Mouse (Mus musculus) midbrain, embryonic 16.5 days (tissue): Measurements from ENCODE around the gene Slc35b1. TPM values are rescaled to one million over a fixed set of nuclear protein-coding genes. Genes with fewer than 3 reads are reported as not detected.

Experiments
- ATAC-seq: fragments of 200-750 bp; cut with Nextera tagmentation; 2 replicates; pipeline ENCODE4 v1.8.0; 2017; ENCODE audit warnings: moderate TSS enrichment
- H3K27ac ChIP-seq: fragments of 300-500 bp; sonication (generic); 2 replicates; pipeline ENCODE4 v1.5.1; 2014; ENCODE audit warnings: mild to moderate bottlenecking, low read length, mixed read lengths
- H3K27me3 ChIP-seq: fragments of 300-500 bp; sonication (generic); 2 replicates; pipeline ENCODE4 v1.6.1; 2014; ENCODE audit warnings: low read depth, low read length, mixed read lengths; ENCODE audit not compliant: control insufficient read depth, insufficient read depth
- H3K36me3 ChIP-seq: fragments of 300-500 bp; sonication (generic); 2 replicates; pipeline ENCODE4 v1.6.1; 2014; ENCODE audit warnings: mild to moderate bottlenecking, low read length, moderate library complexity, mixed read lengths; ENCODE audit not compliant: control insufficient read depth, insufficient read depth
- H3K4me1 ChIP-seq: fragments of 300-500 bp; sonication (generic); 2 replicates; pipeline ENCODE4 v1.6.1; 2014; ENCODE audit warnings: mild to moderate bottlenecking, low read length, mixed read lengths; ENCODE audit not compliant: control insufficient read depth, insufficient read depth
- H3K4me2 ChIP-seq: fragments of 300-500 bp; sonication (generic); 2 replicates; pipeline ENCODE4 v1.6.1; 2014; ENCODE audit warnings: mild to moderate bottlenecking, low read length, mixed read lengths
- H3K4me3 ChIP-seq: fragments of 300-500 bp; sonication (generic); 2 replicates; pipeline ENCODE4 v1.5.1; 2014; ENCODE audit warnings: low read depth, mild to moderate bottlenecking, low read length, moderate library complexity, mixed read lengths
- H3K9ac ChIP-seq: fragments of 300-500 bp; sonication (generic); 2 replicates; pipeline ENCODE4 v1.6.1; 2014; ENCODE audit warnings: low read depth, low read length, mixed read lengths
- H3K9me3 ChIP-seq: fragments of 300-500 bp; sonication (generic); replicated peaks from 2 replicates; pipeline ENCODE4 v1.6.1; 2014; ENCODE audit warnings: mild to moderate bottlenecking, low read length, mixed read lengths; ENCODE audit not compliant: control insufficient read depth, poor library complexity, severe bottlenecking
- WGBS: fragments of 180-500 bp; shearing (Covaris S2); extraction: QIAGEN DNeasy Blood & Tissue Kit; methylation state at CpG from one replicate; pipeline ENCODE4 v1.1.7; 2014; 5-methylcytosine and 5-hydroxymethylcytosine counted together
- polyA plus RNA-seq: library from polyadenylated mRNA; unstranded; fragments of >200 nt; fragmentation: Nextera tagmentation; extraction: Ambion mirVana; gene quantifications from 2 replicates; pipeline ENCODE4 v1.2.1, GENCODE M21; 2015

Gene Slc35b1
- 144 and 157 TPM in 2 replicates for polyA plus RNA-seq

GRCm38 (mm10) chr11:95384319-95384972 lies at the start of gene Slc35b1:
Slc35b1 (plus strand) TSS chr11:95384692.
- peak within 1 kb of the TSS; percentile 88 for H3K27ac ChIP-seq
- under 1% methylated on average over 42 of the region's 42 CpGs for WGBS
- H3K4me1 ChIP-seq, result peaks cover 17% of the 10 kb centered on the region
- H3K4me2 ChIP-seq, result peak within 1 kb of the TSS; percentile 75
- ATAC-seq, result peak; percentile 94
- no peaks in the 10 kb centered on the region for H3K9me3 ChIP-seq
- no peaks in the 10 kb centered on the region for H3K27me3 ChIP-seq
- H3K36me3 ChIP-seq, result peaks cover 13% of the 10 kb centered on the region
- peak within 1 kb of the TSS; percentile 80 for H3K4me3 ChIP-seq
- peak within 1 kb of the TSS; percentile 84 for H3K9ac ChIP-seq

GRCm38 (mm10) chr11:95336568-95337128 lies 47.8 kb upstream of the Slc35b1 start, which contains the start of gene Fam117a:
Fam117a (plus strand) TSS chr11:95337018.
- peaks cover 11% of the 10 kb centered on the region for H3K27me3 ChIP-seq
- peak; percentile 99 for ATAC-seq
- H3K36me3 ChIP-seq, result no peaks in the 10 kb centered on the region
- peak within 1 kb of the TSS; percentile 99 for H3K4me2 ChIP-seq
- H3K9me3 ChIP-seq, result no peaks in the 10 kb centered on the region
- peak within 1 kb of the TSS; percentile 71 for H3K9ac ChIP-seq
- 0% methylated on average over 14 of the region's 27 CpGs for WGBS
- peak within 1 kb of the TSS; percentile 87 for H3K4me3 ChIP-seq
- no peak within 1 kb of the TSS for H3K27ac ChIP-seq
- H3K4me1 ChIP-seq, result peaks cover 12% of the 10 kb centered on the region

- no peaks in the 10 kb centered on the region for H3K9me3 ChIP-seq
- no peaks in the 10 kb centered on the region for H3K36me3 ChIP-seq
- peaks cover 11% of the 10 kb centered on the region for H3K27me3 ChIP-seq
- WGBS, result under 1% methylated on average over 45 of the region's 50 CpGs
- H3K4me3 ChIP-seq, result peak overlapping the region; percentile 87
- H3K9ac ChIP-seq, result peak overlapping the region; percentile 71
- ATAC-seq, result peak; percentile 83
- H3K4me2 ChIP-seq, result peak overlapping the region; percentile 99
- no peak overlapping the region for H3K27ac ChIP-seq
- H3K4me1 ChIP-seq, result peaks cover 12% of the 10 kb centered on the region
Measured at GRCm38 (mm10) chr11:95337129-95337813, 47.2 kb upstream of the Slc35b1 start.

- Histone ChIP-seq H3K27me3 (peaks cover 11% of the 10 kb centered on the region), H3K4me2 (peak overlapping the region; percentile 99), H3K27ac (no peak overlapping the region), H3K4me1 (peaks cover 12% of the 10 kb centered on the region), H3K9me3 (no peaks in the 10 kb centered on the region), H3K36me3 (no peaks in the 10 kb centered on the region), H3K4me3 (peak overlapping the region; percentile 87), H3K9ac (no peak overlapping the region)
- WGBS, result 32% methylated on average over 9 of the region's 9 CpGs
- no peak for ATAC-seq
Measured at GRCm38 (mm10) chr11:95337846-95338342, 46.6 kb upstream of the Slc35b1 start.

GRCm38 (mm10) chr11:95339471-95340021 lies 44.9 kb upstream of the Slc35b1 start:
- 19% methylated on average over 14 of the region's 14 CpGs for WGBS
- Histone ChIP-seq H3K4me3 (no peak overlapping the region), H3K9me3 (no peaks in the 10 kb centered on the region), H3K27me3 (peaks cover 11% of the 10 kb centered on the region), H3K4me2 (no peak overlapping the region), H3K27ac (no peak overlapping the region), H3K9ac (no peak overlapping the region), H3K4me1 (peaks cover 12% of the 10 kb centered on the region), H3K36me3 (no peaks in the 10 kb centered on the region)
- no peak for ATAC-seq

- Histone ChIP-seq H3K9ac (no peak overlapping the region), H3K4me1 (peaks cover 12% of the 10 kb centered on the region), H3K9me3 (no peaks in the 10 kb centered on the region), H3K36me3 (no peaks in the 10 kb centered on the region), H3K27me3 (peaks cover 7% of the 10 kb centered on the region), H3K4me3 (no peak overlapping the region), H3K4me2 (no peak overlapping the region), H3K27ac (no peak overlapping the region)
- 71% methylated on average over 1 of the region's 1 CpGs for WGBS
- ATAC-seq, result no peak
Measured at GRCm38 (mm10) chr11:95340259-95340658, 44.2 kb upstream of the Slc35b1 start.

GRCm38 (mm10) chr11:95340664-95341063 lies 43.8 kb upstream of the Slc35b1 start:
- no peak overlapping the region for H3K9ac ChIP-seq
- H3K9me3 ChIP-seq, result no peaks in the 10 kb centered on the region
- H3K27me3 ChIP-seq, result peaks cover 6% of the 10 kb centered on the region
- 44% methylated on average over 5 of the region's 5 CpGs for WGBS
- no peak overlapping the region for H3K4me2 ChIP-seq
- H3K4me1 ChIP-seq, result peaks cover 12% of the 10 kb centered on the region
- no peaks in the 10 kb centered on the region for H3K36me3 ChIP-seq
- no peak overlapping the region for H3K27ac ChIP-seq
- ATAC-seq, result no peak
- H3K4me3 ChIP-seq, result no peak overlapping the region

GRCm38 (mm10) chr11:95343180-95343579 lies 41.3 kb upstream of the Slc35b1 start:
- Histone ChIP-seq H3K27ac (no peak overlapping the region), H3K27me3 (no peaks in the 10 kb centered on the region; the same call in 1 of the 2 replicates), H3K4me2 (no peak overlapping the region), H3K36me3 (no peaks in the 10 kb centered on the region), H3K4me1 (0 out of 2 replicates have a peak, but pooled peaks cover 2% of the 10 kb centered on the region), H3K9ac (no peak overlapping the region), H3K9me3 (no peaks in the 10 kb centered on the region), H3K4me3 (no peak overlapping the region)
- 72% methylated on average over 4 of the region's 4 CpGs for WGBS
- no peak for ATAC-seq
